Mouse (Mus musculus): ENCODE measurements at regions not wholly inside any gene's neighbourhood (a gene's known extent, or its start where the extent isn't known, plus 50 kb on each side); places are given as distances from the start of the nearest gene placed in this dataset.

DNA sequence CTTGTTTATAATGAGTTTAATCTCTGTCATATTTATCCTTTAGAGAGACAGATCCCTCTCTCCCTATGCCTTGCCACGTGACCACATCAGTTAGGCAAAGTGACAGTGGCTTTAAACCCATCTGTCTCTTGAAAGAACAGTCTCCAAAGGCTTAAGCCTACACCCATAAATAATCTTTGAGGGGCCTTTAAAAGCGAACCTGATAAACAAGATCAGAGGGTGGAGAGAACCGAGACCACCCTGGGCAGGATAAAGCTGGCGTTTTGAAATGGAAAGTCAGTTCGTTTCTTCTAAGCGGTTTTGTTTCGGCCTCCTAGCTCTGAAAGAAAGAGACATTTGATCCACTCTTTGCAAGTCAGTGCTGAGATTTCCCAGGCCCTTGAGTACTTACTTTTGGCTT, 149.5 kb downstream of the Ackr3 start:
- DNase-seq = no peak

DNA sequence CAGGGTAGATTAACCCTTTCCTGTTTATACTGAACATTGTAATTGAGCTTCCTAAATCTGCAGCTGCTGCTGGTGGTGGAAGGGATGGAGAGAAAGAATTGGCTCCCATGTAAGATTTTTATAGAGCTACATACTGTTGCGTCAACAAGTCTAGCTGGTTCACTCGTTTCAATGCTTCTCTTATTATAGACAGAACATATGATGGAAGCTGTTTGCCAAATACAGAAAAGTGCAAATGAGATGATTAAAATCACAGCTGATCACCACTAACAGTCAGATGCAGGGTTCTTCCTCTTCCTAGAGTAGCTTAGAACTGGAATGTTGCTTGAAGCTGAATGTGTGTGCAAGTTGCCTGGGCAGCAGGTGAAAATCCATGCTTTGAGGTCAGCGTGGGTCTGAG, 152.8 kb downstream of the Ackr3 start:
- no peak for DNase-seq

DNA sequence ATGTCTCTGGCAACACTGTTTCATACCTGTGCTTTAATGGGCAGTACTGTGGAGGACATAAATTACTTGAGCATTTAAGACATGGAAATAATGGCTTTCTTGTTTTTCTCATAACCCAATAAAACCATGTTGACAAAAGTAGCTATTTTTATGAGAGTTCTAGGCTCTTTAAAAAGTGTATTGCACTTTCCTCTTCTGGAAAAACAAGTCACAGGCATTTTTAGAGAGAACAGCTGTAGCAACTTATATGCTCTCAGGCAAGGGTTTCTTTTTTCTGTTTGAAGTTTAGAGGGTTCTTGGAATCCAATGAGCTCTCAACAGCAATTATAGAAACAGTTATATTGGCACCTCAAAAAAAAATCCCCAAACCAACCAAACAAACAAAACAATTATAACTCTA, 153.6 kb downstream of the Ackr3 start:
- no peak for DNase-seq

GRCm38 (mm10) chr1:90358971-90359370, 155.2 kb downstream of the Ackr3 start:
- no peak for DNase-seq

DNA sequence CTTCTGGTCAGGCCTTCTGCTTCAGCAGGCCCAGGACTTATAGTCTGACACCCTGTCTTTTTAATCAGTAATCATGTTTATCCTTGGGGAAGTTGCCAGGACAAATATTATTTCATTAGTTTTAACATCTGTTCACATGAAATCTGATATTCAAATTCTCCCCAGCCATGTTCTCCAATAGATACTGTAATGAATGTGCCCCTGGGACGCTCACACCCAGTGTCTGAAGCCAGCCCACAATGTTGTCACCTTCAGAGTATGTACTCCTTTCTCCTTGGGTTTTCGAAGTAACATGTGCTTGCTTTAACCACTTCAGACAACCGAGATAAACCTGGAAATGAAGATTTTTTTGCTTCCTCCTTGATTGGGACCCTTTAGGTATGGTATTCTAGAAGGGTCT, 156.3 kb downstream of the Ackr3 start:
- no peak for DNase-seq

DNA sequence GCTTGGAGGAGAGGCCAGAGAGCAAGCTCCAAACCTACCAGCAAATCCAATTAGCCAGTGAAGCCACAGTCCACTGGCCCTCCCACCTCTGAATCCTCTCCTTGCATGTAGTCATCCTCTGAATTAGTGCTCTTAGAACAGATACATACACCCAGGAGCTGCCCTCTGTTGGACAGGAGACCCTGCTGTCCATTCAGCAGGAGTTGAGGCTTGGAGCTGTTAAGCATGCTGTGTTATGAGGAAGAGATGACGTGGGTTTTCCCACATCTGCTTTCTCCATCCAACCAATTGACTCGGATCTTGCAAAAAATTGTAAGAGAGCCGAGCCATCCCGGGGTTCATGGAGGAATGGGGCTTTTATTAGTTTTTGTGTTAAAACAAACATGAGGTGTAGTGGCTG, 160.7 kb downstream of the Ackr3 start:
- DNase-seq = no peak

DNA sequence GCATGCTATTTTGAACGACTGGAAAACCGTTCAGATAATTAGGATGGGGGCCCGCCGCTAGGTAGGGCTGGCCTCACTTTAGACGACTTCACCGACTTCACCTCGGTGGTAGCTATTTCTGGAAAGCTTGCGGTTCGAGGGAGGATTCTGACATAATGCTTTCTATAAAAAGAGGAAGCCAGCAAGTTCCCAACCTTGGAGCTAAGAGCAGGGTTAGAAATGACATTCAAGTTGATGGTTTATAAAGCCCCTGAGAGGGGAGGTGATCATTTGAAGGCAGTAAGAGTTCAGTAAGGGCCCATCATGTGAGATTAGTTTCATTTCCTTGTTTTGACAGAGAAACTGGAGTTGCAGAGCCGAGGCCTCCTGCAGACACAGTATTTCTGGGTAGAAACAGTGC, 164.8 kb downstream of the Ackr3 start:
- DNase-seq = no peak

DNA sequence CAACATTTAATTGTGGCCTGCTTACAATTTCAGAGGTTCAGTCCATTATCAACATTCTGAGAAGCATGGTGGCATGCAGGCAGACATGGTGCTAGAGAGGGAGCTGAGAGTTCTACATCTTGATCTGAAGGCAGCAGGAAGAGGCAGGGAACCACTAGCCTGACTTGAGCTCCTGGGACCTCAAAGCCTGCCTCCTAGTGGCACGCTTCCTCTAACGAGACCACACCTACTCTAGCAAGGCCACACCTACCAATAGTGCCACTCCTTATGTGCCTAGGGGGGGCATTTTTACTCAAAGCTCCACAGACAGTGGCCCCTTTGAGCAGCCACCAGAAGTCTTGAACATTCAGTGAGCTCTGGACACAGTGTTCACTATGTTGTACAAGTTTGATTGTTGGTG, 165.5 kb downstream of the Ackr3 start:
- DNase-seq = no peak

DNA sequence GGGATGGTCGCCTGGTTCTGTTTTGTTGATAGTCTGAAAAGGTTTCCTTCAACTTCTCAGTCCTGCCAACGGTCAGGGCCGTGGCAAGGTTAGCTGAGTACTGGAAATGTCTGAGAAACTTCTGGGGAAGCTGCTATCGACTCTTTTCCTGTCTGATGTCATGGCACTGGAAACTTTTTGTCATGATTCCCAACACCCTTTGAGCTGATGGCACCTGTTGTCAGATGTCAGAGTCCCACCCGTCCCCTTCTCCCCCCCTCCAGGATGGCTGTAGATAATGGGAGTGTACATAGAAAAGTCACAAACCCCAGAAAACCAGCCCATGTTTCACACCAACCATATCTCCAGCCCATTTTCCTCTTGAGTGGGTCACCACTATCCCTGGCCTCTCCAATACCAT, 167.0 kb downstream of the Ackr3 start:
- DNase-seq = no peak

DNA sequence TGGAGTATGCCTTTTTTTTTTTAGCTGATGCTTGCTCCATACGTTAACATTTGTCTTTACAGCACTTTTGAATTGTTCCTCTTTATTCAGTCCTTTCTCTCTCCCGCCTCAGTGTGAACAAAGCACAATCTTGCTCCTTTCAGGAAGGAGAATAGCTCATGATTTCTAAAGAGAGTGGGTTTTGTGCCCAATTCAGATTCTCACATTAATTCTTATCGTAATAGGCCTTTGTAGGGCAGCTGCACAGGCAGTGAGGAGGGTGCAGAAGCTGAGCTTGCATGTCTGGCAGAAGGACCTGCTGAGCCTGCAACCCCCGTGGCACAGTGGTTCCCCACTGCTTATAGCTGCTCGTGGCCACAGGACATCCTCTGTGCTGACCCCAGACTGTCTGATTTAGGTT, 169.2 kb downstream of the Ackr3 start:
- DNase-seq = no peak

- DNase-seq = no peak
Measured at GRCm38 (mm10) chr1:90374517-90374916, 170.7 kb downstream of the Ackr3 start.

GRCm38 (mm10) chr1:90380034-90380705, 176.4 kb downstream of the Ackr3 start:
- no peak for DNase-seq

- DNase-seq = no peak
Measured at GRCm38 (mm10) chr1:90382941-90383470, 179.2 kb downstream of the Ackr3 start.

- no peak for DNase-seq
Measured at GRCm38 (mm10) chr1:90385024-90385423, 181.2 kb downstream of the Ackr3 start.

GRCm38 (mm10) chr1:90386792-90387191, 183.0 kb downstream of the Ackr3 start:
- no peak for DNase-seq

GRCm38 (mm10) chr1:90390422-90390821, 186.6 kb downstream of the Ackr3 start:
- DNase-seq = no peak

GRCm38 (mm10) chr1:90393861-90394260, 190.1 kb downstream of the Ackr3 start:
- no peak for DNase-seq

GRCm38 (mm10) chr1:90395331-90396016, 191.7 kb downstream of the Ackr3 start:
- no peak for DNase-seq

DNA sequence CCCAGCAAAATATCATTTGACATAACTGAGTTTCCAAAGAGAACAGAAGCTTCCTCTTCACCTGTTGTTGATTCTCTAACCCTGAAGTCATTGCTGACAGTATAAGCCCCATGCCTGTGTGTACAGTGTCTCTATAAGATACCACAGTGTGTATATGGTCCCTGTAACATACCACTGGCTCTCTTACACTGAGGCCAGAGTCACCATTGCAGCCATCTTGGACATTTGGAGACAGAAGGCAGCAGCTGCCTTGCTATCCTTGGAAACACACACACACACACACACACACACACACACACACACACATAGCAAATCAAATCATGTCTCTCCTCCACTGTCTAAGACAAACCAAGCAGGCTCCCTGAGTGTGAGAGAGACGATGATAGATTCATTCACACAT, 192.9 kb downstream of the Ackr3 start:
- no peak for DNase-seq

GRCm38 (mm10) chr1:90397355-90397754, 193.6 kb downstream of the Ackr3 start:
- DNase-seq = no peak

DNA sequence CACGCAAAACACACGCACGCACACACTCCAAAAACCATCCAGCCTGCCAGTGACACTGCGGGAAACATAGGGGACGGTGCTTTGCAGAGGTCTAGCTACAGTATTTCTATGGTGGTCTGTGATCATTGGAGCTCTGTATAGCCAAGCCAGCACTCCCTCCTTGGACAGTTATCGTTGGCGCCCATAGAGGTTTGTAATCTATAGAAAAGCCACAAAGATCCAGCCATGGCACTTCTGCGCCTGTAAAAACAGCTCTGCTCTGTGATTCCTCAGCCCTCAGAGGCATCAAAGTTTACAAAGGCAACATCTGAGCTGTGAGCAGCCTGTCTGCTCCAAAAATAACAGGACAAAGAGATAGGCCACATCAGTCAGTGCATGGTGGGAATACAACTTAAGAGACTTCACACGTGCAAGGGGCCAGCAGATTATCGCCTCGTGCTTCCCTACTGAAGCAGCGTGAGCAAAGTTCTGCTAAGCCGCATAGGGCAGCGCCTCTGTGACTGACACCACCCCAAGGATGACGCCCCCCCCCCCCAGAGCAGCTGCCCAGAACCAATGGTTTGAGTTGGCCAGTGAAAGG, 194.7 kb downstream of the Ackr3 start:
- no peak for DNase-seq

DNA sequence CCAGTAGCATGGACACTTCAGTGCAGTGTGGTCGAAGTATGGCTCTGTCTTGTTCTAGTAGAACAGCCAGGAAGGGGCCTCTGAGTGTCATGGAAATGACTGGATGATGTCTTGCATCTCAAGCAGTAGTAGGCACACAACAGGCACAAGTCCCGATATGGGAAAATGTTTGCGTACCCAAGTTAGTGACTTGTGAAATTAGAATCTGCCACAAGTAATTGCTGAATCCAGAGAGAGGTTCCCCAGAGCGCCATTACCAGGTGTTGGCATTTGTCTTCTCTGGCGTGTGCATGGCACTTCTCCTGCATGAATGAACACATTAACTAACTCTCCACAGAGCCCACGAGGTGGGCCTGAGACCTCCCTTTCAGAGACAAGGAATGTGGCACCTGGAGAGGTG, 199.3 kb downstream of the Ackr3 start:
- no peak for DNase-seq

DNA sequence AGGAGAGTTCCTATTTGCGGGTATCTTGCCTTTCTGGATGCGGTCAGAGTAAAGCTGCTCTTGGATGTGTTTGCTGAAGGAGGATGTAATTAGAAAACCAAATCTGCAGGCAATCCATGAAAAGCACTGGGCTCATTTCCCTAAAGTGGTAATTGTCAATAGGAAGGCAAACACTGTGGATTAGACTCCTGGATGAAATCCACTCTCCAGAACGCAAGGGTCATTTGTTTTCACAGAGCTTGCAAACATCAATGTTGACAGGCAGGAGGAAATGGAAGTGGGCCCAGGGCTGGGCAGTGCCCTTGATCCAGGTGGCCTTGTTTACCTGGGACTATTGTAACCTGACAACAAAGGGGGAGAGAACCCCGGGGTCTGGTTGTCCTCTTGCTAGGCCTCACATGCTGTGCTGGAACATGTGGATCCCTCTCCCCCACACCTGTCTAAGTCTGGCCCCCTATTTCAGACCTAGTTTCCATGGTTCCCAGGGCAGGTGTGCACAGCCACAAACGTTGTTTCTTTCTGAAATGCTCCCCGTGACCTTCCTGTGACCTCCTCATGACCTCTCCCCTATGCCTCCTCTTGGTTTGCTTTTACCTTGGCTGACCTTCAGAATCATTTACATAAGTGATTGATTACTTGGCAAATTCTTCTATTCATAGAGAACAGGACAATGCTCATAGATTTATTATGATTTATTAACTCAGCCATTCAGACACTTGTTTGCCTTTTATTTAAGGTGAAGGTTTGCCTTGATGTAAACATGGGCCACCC, 197.9 kb upstream of the Cops8 start:
- no peak for DNase-seq

All from thymus, postnatal 36 days (tissue).